Mouse (Mus musculus) kidney, adult 10 weeks (tissue): ENCODE results near the gene Jak3. TPM values are rescaled to one million over a fixed set of nuclear protein-coding genes. Genes with fewer than 3 reads are reported as not detected.

Experiments
- polyA plus RNA-seq: library from polyadenylated mRNA; stranded (reverse); fragments of 350-450 nt; fragmentation: Illumina TruSeq; extraction: RNeasy Lipid Tissue Mini Kit (QIAGEN cat#74804); gene quantifications from one replicate; pipeline ENCODE4 v1.2.3, GENCODE M21; 2014; ENCODE audit warnings: low read depth, low replicate concordance

Jak3 gene
- polyA plus RNA-seq: not detected

GRCm38 (mm10) chr8:71676020-71676741, at the start of gene Jak3:
Gene Jak3 (plus strand): TSS chr8:71676296.

GRCm38 (mm10) chr8:71671549-71671965, 4.5 kb upstream of the Jak3 start, which contains the start of gene Unc13a:
Gene Unc13a (minus strand): TSS chr8:71671757.

GRCm38 (mm10) chr8:71689028-71689427, 12.9 kb downstream of the Jak3 start, which contains the start of gene Insl3:
Gene Insl3 (plus strand): TSS chr8:71689214.

GRCm38 (mm10) chr8:71701414-71702086, 25.5 kb downstream of the Jak3 start, which contains the start of gene B3gnt3:
Gene B3gnt3 (minus strand): TSS chr8:71701789.

GRCm38 (mm10) chr8:71725122-71725924, 49.2 kb downstream of the Jak3 start, which contains the start of gene Fcho1:
Gene Fcho1 (minus strand): TSS chr8:71725716.

Other genes with a start within 250 kb of the Jak3 start
- gene Abhd8, start 212.6 kb upstream of the Jak3 start, polyA plus RNA-seq: 0.77 TPM
- gene Mrpl34, start 211.3 kb upstream of the Jak3 start, polyA plus RNA-seq: 16.9 TPM
- 1.3 TPM for gene Dda1, start 207.1 kb upstream of the Jak3 start, polyA plus RNA-seq
- 0.85 TPM for gene Ano8, start 190.3 kb upstream of the Jak3 start, polyA plus RNA-seq
- 1.4 TPM for gene Gtpbp3, start 188.2 kb upstream of the Jak3 start, polyA plus RNA-seq
- gene Plvap, start 164.5 kb upstream of the Jak3 start, polyA plus RNA-seq: 6.2 TPM
- not detected for gene Ccdc194, start 150.6 kb upstream of the Jak3 start, polyA plus RNA-seq
- 2.2 TPM for gene Bst2, start 138.8 kb upstream of the Jak3 start, polyA plus RNA-seq
- 1.8 TPM for gene Mvb12a, start 133.4 kb upstream of the Jak3 start, polyA plus RNA-seq
- 2.3 TPM for gene Tmem221, start 117.4 kb upstream of the Jak3 start, polyA plus RNA-seq
- 0.20 TPM for gene Nxnl1, start 109.7 kb upstream of the Jak3 start, polyA plus RNA-seq
- gene Slc27a1, start 107.4 kb upstream of the Jak3 start, polyA plus RNA-seq: 1.6 TPM
- gene Pgls, start 84.1 kb upstream of the Jak3 start, polyA plus RNA-seq: 0.20 TPM
- not detected for gene Fam129c, start 78.6 kb upstream of the Jak3 start, polyA plus RNA-seq
- 26.0 TPM for gene Colgalt1, start 65.3 kb upstream of the Jak3 start, polyA plus RNA-seq
- not detected for gene Unc13a, start 4.5 kb upstream of the Jak3 start, polyA plus RNA-seq
- not detected for gene Insl3, start 12.9 kb downstream of the Jak3 start, polyA plus RNA-seq
- gene B3gnt3, start 25.5 kb downstream of the Jak3 start, polyA plus RNA-seq: 2.9 TPM
- gene Fcho1, start 49.4 kb downstream of the Jak3 start, polyA plus RNA-seq: not detected
- 13.3 TPM for gene Zfp709, start 205.7 kb downstream of the Jak3 start, polyA plus RNA-seq
- 15.6 TPM for gene Zfp882, start 232.3 kb downstream of the Jak3 start, polyA plus RNA-seq
- gene Zfp617, start 232.3 kb downstream of the Jak3 start, polyA plus RNA-seq: 97.8 TPM